In genomic region chr5:127484813-127485486, GRCm38 (mm10) we compare ENCODE assay signal across 8 mouse cellular contexts.
DNase-seq lines count a peak whose midpoint lies in the region; ATAC-seq and TF ChIP-seq lines count a peak whose summit lies in the region.

No protein-coding gene starts in this region.

- no peaks in the 10 kb centered on the region for H3K27me3 ChIP-seq in kidney, embryonic 16.5 days (ENCODE audit: insufficient read depth, low read length)
- no peaks in the 10 kb centered on the region for H3K27me3 ChIP-seq in intestine, postnatal 0 days (replicated peaks; ENCODE audit: control insufficient read depth, insufficient read depth, low read length)

- TF ChIP-seq CTCF in bone marrow macrophage, adult 2 months (IDR thresholded peaks at IDR 0.05; ENCODE audit: low read depth, low read length) = no peak
- no peak for TF ChIP-seq CTCF in intestine, postnatal 0 days (IDR thresholded peaks at IDR 0.05; ENCODE audit: low read depth)
- TF ChIP-seq CTCF in layer of hippocampus, adult 2 months (conservative IDR thresholded peaks at IDR 0.05) = no peak

- no peaks in the 10 kb centered on the region for H3K36me3 ChIP-seq in kidney, embryonic 16.5 days (ENCODE audit: insufficient read depth, low read length)
- no peaks in the 10 kb centered on the region for H3K36me3 ChIP-seq in intestine, postnatal 0 days (ENCODE audit: control insufficient read depth, insufficient read depth)

- H3K4me2 ChIP-seq in kidney, embryonic 16.5 days (replicated peaks; ENCODE audit: low read depth, low read length) = peak overlapping the region; percentile 19
- H3K4me2 ChIP-seq in intestine, postnatal 0 days (replicated peaks; ENCODE audit: low read depth) = 0 out of 2 replicates have a peak overlapping the region, but pooled peaks have one; percentile 17

- H3K9me3 ChIP-seq in kidney, embryonic 16.5 days (ENCODE audit: low read length) = peaks cover 3% of the 10 kb centered on the region; the same call in 1 of the 2 replicates
- H3K9me3 ChIP-seq in intestine, postnatal 0 days (ENCODE audit: control insufficient read depth) = no peaks in the 10 kb centered on the region

- no peak for ATAC-seq in kidney, embryonic 16.5 days (ENCODE audit: low FRiP score, low TSS enrichment)
- ATAC-seq in intestine, postnatal 0 days = no peak

- DNase-seq in kidney, adult 8-10 months = no peak
- DNase-seq in neural tube, embryonic 10.5 days (ENCODE audit: extremely low spot score, low spot score) = peak; percentile 36
- DNase-seq in gastrocnemius, postnatal 10 days = no peak
- no peak for DNase-seq in layer of hippocampus, adult 2 months (ENCODE audit: low spot score in 2 of 2)
- DNase-seq in left cerebral cortex, postnatal 36 days (ENCODE audit: low spot score in 2 of 2) = no peak

- intact Hi-C loops in left cerebral cortex, postnatal 36 days (cut with DNase I) = loop anchor here (5.0 kb wide), 1 partner anchor 253 kb away; no protein-coding TSS in a partner anchor

- WGBS in kidney, embryonic 16.5 days = 9% methylated on average over 13 of the region's 13 CpGs
- WGBS in intestine, postnatal 0 days = 33% methylated on average over 13 of the region's 13 CpGs

- H3K9ac ChIP-seq in kidney, embryonic 16.5 days (replicated peaks; ENCODE audit: low read length) = no peak overlapping the region
- no peak overlapping the region for H3K9ac ChIP-seq in intestine, postnatal 0 days (ENCODE audit: low read depth, low read length)

- H3K4me1 ChIP-seq in kidney, embryonic 16.5 days (ENCODE audit: insufficient read depth, low read length) = peaks cover 10% of the 10 kb centered on the region
- peaks cover 17% of the 10 kb centered on the region for H3K4me1 ChIP-seq in bone marrow macrophage, adult 2 months (ENCODE audit: control insufficient read depth, insufficient read depth, low read length)
- H3K4me1 ChIP-seq in intestine, postnatal 0 days (replicated peaks; ENCODE audit: control insufficient read depth, insufficient read depth, low read length) = no peaks in the 10 kb centered on the region

- H3K27ac ChIP-seq in kidney, embryonic 16.5 days (ENCODE audit: low read length) = no peak overlapping the region
- peak overlapping the region; percentile 58 for H3K27ac ChIP-seq in bone marrow macrophage, adult 2 months (ENCODE audit: insufficient read depth, low read depth, low read length)
- H3K27ac ChIP-seq in intestine, postnatal 0 days (ENCODE audit: low read depth, low read length) = no peak overlapping the region
- no peak overlapping the region for H3K27ac ChIP-seq in layer of hippocampus, adult 2 months

- no peak for TF ChIP-seq POLR2A in bone marrow macrophage, adult 2 months (IDR thresholded peaks at IDR 0.05; ENCODE audit: borderline replicate concordance, low read depth, low read length)

- H3K4me3 ChIP-seq in kidney, embryonic 16.5 days (ENCODE audit: low read length) = no peak overlapping the region
- no peak overlapping the region for H3K4me3 ChIP-seq in bone marrow macrophage, adult 2 months (ENCODE audit: insufficient read depth, low read length)
- H3K4me3 ChIP-seq in intestine, postnatal 0 days (ENCODE audit: low read depth, low read length) = no peak overlapping the region
- no peak overlapping the region for H3K4me3 ChIP-seq in layer of hippocampus, adult 2 months
